Mouse (Mus musculus): ENCODE measurements at regions not wholly inside any gene's neighbourhood (a gene's known extent, or its start where the extent isn't known, plus 50 kb on each side); places are given as distances from the start of the nearest gene placed in this dataset.

- DNase-seq (ENCODE audit: inconsistent age in 2 of 2, low spot score in 1 of 2) = peak in 1 of 2 experiments; percentile 23
Observed at GRCm38 (mm10) chr4:124005626-124006315, 87.9 kb upstream of the 4930535I16Rik start.

DNA sequence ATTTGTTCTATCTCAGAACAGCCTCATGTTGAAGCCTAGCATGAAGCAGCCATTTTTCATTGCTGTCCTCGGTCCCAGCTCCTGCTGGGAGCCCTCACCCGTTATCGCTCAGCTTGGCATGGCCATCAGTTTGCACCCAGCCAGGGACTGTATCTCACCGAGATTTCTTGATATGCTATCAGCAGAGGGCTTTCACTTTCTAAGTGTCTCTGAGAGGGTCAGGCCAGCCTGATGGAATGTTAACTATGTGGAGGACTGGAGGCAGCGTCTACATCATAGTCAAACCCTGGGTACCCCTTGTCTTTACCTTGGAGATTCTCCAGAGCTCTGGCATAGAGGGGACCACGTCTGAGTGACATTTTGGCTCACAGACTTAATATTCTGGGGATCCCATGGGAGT lies 84.9 kb upstream of the 4930535I16Rik start:
- peak in 1 of 2 experiments; percentile 28 for DNase-seq (ENCODE audit: inconsistent age in 2 of 2, low spot score in 1 of 2)

GRCm38 (mm10) chr4:124002105-124002504 lies 84.3 kb upstream of the 4930535I16Rik start:
- no peak for DNase-seq (ENCODE audit: inconsistent age in 2 of 2, low spot score in 1 of 2)

DNA sequence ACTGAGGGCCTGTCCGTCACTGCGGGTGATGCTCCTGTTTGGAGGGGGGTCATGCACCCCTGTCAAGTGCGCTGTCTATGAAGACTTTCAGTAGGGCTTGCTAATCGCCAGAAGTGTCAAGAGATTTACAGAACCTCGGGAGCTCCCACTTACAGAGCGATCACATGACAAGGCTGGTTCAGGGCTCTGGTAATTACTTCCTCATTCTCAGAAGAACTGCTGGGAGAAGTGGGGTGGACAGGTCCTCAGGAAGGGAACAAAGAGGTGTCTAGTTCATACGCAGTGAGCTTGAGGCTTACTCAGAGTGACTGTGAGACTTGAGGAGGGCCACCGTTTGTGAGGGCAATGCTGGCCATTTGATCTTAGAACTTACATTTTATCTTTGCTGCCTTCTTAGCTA lies 78.0 kb upstream of the 4930535I16Rik start:
- no peak for DNase-seq (ENCODE audit: inconsistent age in 2 of 2, low spot score in 1 of 2)

GRCm38 (mm10) chr4:123991223-123991622 lies 73.4 kb upstream of the 4930535I16Rik start:
- DNase-seq (ENCODE audit: inconsistent age in 2 of 2, low spot score in 1 of 2) = no peak

GRCm38 (mm10) chr4:123990293-123991185 lies 72.7 kb upstream of the 4930535I16Rik start:
- DNase-seq (ENCODE audit: inconsistent age in 2 of 2, low spot score in 1 of 2) = peak; percentile 83 to 88

Measured in adrenal gland, adult (tissue).